Mouse (Mus musculus) bone marrow macrophage, adult 2 months (primary cell): ENCODE results near the gene Nphs1. TPM values are rescaled to one million over a fixed set of nuclear protein-coding genes. Genes with fewer than 3 reads are reported as not detected.
A peak's percentile ranks its signal among the peaks of the same experiment; 100 is the strongest.
"Not testable (repeated sequence)": the region's sequence is repeated elsewhere in the genome, so short reads cannot be mapped to it uniquely, and the experiment has no call there.

Source experiments
- H3K27ac ChIP-seq: 2 replicates; pipeline ENCODE4 v1.5.1; 2012; ENCODE audit warnings: low read depth, low read length; ENCODE audit not compliant: insufficient read depth
- H3K4me1 ChIP-seq: 2 replicates; pipeline ENCODE4 v1.6.1; 2012; ENCODE audit warnings: low read length; ENCODE audit not compliant: control insufficient read depth, insufficient read depth
- H3K4me3 ChIP-seq: 2 replicates; pipeline ENCODE4 v1.5.1; 2012; ENCODE audit warnings: mild to moderate bottlenecking, low read length, moderate library complexity; ENCODE audit not compliant: insufficient read depth
- CTCF ChIP-seq: IDR thresholded peaks from 2 replicates; pipeline ENCODE4 v1.5.1; 2012; ENCODE audit warnings: low read depth, mild to moderate bottlenecking, low read length, moderate library complexity
- POLR2A ChIP-seq: IDR thresholded peaks from 2 replicates; pipeline ENCODE4 v1.6.1; 2012; ENCODE audit warnings: mild to moderate bottlenecking, low read depth, low read length, borderline replicate concordance
- polyA plus RNA-seq: library from polyadenylated mRNA; stranded (reverse); fragments of >200 nt; gene quantifications from 2 replicates; pipeline ENCODE4 v1.2.4, GENCODE M21; 2012; ENCODE audit not compliant: missing spikeins, insufficient read depth, insufficient read length

The Nphs1 gene
- polyA plus RNA-seq, 1 experiment = not detected

DNA sequence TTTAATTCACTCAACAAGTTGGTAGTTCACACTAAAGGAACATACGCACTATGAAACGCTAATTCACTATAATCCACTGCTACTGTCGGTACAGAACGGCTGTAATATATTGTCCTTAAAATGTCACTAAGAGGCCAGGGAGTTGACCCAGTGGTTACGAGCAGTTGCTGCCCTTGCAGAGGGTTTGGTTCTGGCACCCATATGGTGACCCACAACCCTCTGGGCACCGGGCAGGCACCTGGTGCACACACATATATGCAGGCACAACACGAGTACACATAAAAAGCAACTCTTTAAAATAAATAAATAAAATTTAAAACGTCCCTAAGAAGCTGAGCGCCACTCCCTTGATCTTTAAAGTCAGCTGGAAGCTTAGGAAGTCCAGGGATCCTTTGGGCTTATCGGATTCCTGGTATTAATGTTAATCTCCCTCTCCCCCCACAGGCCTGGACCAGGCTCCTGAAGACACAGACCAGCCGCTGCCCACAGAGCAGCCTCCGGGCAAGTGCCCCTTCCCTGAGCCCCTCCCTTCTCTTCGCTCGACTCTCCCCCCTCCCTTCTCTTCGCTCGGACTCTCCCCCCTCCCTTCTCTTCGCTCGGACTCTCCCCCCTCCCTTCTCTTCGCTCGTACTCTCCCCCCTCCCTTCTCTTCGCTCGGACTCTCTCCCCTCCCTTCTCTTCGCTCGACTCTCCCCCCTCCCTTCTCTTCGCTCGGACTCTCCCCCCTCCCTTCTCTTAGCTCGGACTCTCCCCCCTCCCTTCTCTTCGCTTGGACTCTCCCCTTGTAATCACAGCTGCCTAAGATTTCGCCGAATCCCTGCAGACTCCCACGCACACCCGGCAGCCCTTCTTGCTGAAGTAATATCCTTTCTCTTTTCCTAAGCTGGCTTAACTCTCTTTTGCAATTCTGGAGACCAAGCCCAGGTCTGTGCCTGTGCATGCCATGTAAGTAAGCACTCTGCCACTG, 19.6 kb downstream of the Nphs1 start:
- Histone ChIP-seq H3K4me3 (peak overlapping the region; percentile 16; the same call in 1 of the 2 replicates), H3K27ac (no peak overlapping the region), H3K4me1 (no peaks in the 10 kb centered on the region)
- TF ChIP-seq CTCF = no peak
- TF ChIP-seq POLR2A = no peak

DNA sequence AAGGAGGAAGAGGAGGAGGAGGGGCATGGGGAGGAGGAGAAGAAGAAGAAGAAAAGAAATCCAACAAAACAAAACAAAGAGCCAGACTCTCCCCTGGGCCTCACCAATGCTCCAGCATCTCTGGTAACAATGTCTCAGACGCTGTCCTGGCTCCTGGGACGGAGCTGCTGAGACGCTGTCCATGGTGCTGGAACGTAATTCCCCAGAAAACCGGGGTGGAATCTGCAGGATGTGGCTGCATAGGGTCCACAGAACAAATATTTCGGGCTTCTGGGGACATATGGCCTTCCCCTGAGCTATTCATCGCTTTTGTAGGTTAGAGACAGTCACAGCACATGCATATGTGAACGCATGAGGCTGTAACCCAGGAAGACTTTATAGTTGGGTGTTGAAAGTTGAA, 26.1 kb downstream of the Nphs1 start:
- TF ChIP-seq CTCF = no peak
- no peak for TF ChIP-seq POLR2A
- no peaks in the 10 kb centered on the region for H3K4me1 ChIP-seq

DNA sequence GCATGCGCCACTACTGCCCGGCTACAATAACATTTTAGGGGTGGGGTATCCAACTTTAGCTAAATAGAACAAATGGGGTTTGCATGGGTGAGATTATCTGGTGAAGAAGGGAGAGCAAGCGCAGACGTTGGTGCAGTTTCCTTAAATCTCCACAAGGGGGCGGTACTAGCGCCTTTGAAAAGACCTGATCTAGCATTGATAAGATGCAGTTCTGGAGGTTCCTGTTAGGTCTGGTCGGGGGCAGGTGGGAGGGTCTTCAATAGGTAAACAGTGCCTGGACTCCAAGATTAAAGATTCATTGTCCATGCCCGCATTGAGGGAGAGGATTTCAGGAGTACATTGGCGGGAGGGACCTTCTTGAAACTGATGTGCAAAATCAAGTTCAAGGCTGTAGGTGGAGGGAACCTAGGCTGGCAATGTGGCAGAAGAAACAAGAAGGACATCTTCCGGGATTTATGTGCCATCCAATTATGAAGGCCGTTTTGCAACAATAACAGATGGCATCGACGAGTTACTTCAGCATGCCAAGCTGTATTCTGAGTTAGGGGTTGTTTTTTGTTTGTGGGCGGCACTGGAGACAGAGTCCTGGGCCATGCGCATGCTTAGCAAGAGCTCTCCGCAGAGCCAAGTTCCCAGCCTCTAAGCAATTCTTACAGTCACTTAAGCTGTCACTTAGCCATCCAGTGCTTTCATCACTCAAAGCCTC, 32.3 kb downstream of the Nphs1 start:
- H3K27ac ChIP-seq = no peak overlapping the region
- TF ChIP-seq POLR2A (no peak), CTCF (peak; percentile 73)
- no peak overlapping the region for H3K4me3 ChIP-seq
- no peaks in the 10 kb centered on the region for H3K4me1 ChIP-seq

More for the DNA sequence above, 26.1 kb downstream of the Nphs1 start:
- Histone ChIP-seq H3K4me3 (no peak overlapping the region), H3K27ac (no peak overlapping the region)

DNA sequence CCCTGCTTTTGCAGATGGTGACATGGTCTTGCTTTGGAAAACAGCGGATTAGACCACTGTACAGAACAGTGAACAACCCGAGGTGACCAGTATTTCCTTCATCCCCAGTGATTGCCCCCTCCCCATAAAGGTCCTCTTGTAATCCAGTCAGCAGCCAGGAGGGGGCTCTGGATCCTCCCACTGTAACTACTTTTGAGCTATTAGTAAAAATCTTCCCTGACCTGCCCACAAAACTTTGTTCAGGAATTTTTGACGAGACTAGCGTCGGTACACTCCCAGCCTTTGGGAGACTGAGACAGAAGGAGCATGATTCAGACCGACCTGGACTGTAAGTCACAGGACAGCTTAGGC, 32.8 kb downstream of the Nphs1 start:
- TF ChIP-seq CTCF = no peak
- Histone ChIP-seq H3K27ac (no peak overlapping the region), H3K4me1 (no peaks in the 10 kb centered on the region), H3K4me3 (no peak overlapping the region)

DNA sequence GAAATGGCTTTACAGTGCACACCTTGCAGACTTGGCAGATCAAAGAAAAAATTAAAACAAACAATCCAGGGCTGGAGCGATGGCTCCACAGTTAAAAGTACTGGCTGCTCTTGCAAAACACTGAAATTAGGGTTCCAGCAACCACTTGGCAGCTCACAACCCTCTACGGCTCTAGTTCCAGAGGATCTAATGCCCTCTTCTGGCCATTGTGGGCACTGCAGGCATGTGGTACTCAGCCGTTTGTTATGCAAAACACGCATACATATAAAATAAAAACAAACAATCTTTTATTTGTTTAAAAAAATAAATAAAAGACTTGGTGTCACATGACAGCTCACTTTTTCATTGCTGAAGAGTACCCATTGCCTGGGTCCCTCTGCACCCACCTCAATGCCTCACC, 34.6 kb downstream of the Nphs1 start:
- TF ChIP-seq POLR2A = no peak
- peak; percentile 83 for TF ChIP-seq CTCF
- Histone ChIP-seq H3K27ac (no peak overlapping the region), H3K4me1 (no peaks in the 10 kb centered on the region), H3K4me3 (no peak overlapping the region)

DNA sequence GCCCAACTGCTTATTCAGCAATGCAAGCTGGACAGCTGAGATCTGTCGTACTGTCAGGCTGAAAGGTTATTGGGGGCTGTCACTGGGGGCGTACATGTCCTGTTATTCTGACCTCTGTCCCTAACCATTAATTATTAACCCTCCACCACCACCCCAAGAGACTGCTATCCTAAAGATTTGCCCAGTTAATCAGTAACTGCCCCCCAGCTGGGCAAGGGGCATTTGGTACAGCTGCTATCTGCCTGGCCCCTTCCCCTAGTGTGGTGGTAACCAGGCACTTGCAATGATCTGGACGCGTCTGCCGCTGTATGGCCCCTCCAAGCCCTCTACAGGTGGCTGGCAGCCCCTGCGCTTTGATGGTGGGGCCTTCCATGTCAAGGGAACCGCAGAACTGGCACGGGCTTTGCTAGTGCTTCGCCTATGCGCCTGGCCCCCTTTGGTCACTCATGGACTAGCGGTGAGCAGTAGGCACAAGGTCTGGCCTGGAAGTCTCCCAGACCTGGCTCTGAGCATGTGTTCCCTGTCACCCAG, 35.4 kb downstream of the Nphs1 start, which contains the start of gene Prodh2:
TSS of gene Prodh2 (plus strand) at position 222 of the 531 bp plus-strand sequence.
- H3K4me1 ChIP-seq = no peaks in the 10 kb centered on the region
- TF ChIP-seq CTCF (no peak), POLR2A (no peak)
- no peak within 1 kb of the TSS for H3K4me3 ChIP-seq
- H3K27ac ChIP-seq = no peak within 1 kb of the TSS

DNA sequence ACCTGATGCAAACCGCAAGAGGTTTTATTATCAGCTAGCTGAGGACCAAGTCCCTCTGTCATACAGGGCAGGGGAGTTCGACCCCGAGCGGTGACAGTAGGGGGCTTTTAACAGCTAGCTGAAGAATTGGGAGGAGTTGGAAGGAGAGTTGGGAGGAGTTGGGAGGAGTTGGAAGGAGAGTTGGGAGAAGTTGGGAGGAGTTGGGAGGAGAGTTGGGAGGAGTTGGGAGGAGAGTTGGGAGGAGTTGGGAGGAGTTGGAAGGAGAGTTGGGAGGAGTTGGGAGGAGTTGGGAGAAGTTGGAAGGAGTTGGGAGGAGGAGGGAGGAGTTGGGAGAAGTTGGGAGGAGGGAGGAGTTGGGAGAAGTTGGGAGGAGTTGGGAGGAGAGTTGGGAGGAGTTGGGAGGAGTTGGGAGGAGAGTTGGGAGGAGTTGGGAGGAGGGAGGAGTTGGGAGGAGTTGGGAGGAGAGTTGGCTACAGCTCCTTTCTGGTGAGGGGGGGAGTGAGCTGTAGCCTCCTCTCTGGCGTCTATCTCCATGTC, 37.5 kb downstream of the Nphs1 start:
- not testable (repeated sequence) for H3K27ac ChIP-seq, H3K4me3 ChIP-seq, H3K4me1 ChIP-seq

DNA sequence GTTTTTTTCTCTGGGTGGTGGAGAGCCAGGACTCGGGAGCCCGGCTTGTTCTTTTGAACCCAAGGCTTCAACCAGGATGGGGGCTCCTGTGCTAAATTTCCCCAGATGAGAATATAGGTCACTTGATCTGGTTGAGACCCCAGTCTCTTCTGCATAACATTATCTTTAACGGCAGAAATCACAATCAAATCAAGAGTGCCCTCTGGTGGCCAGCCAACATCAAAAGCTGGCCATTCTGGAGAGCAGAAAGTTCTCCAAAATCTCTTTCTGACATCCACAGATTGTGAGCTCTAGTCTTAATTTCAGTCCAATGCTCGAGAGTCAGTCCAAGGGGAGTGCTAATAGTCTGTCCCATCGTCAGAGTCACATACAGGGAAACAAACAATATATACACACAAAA, 43.0 kb downstream of the Nphs1 start:
- H3K4me1 ChIP-seq, H3K27ac ChIP-seq, H3K4me3 ChIP-seq: not testable (repeated sequence)
- TF ChIP-seq CTCF = peak; percentile 19; the same call in 1 of the 2 replicates

DNA sequence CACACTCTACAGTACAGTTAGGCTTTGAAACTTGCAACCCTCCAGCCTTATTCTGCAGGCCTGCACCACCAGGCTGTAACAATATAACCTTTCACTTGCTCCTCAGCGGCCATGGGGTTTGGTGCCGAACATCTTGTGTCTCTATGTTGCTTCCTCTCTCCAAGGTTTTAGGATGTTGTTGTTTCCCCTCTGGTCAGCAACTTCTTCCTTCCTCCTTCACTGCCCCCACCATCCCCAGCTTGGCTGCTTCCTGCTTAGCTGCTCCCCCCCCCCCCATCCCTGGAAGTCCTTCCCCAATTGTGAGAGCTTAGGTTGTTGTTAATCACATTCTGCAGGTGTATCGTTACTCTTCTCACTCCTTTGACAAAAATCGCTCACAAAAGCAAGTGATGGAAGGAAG, 49.9 kb downstream of the Nphs1 start:
- peak overlapping the region; percentile 41; the same call in 1 of the 2 replicates for H3K27ac ChIP-seq
- peaks cover 12% of the 10 kb centered on the region for H3K4me1 ChIP-seq
- TF ChIP-seq CTCF (no peak), POLR2A (no peak)
- no peak overlapping the region; the same call in 1 of the 2 replicates for H3K4me3 ChIP-seq
